Mouse (Mus musculus) cerebellum, adult 9-10 months (tissue): Measurements from ENCODE around the gene Ppp4r3b.

ENCODE experiments used
- DNase-seq: peaks from one replicate; pipeline ENCODE4 v3.0.0; 2022

The Ppp4r3b gene

GRCm38 (mm10) chr11:29172563-29173124, at the start of gene Ppp4r3b:
Gene Ppp4r3b (plus strand): TSS chr11:29172890.
- DNase-seq = peak; percentile 99

GRCm38 (mm10) chr11:29129862-29130384, 42.8 kb upstream of the Ppp4r3b start:
- no peak for DNase-seq

GRCm38 (mm10) chr11:29130385-29131355, 42.0 kb upstream of the Ppp4r3b start, which contains the start of gene Pnpt1:
Gene Pnpt1 (plus strand): TSS chr11:29130744.
- DNase-seq = peak; percentile 87

- no peak for DNase-seq
These were observed 32.0 kb upstream of the Ppp4r3b start for GRCm38 (mm10) chr11:29140671-29141070.

GRCm38 (mm10) chr11:29148901-29149300, 23.8 kb upstream of the Ppp4r3b start:
- DNase-seq = no peak

GRCm38 (mm10) chr11:29163569-29163968, 9.1 kb upstream of the Ppp4r3b start:
- DNase-seq = no peak

GRCm38 (mm10) chr11:29171959-29172391, 715 bp upstream of the Ppp4r3b start:
- peak; percentile 78 for DNase-seq

GRCm38 (mm10) chr11:29173125-29173631, 488 bp downstream of the Ppp4r3b start:
- peak; percentile 71 for DNase-seq

GRCm38 (mm10) chr11:29173706-29174436, 1.2 kb downstream of the Ppp4r3b start:
- DNase-seq = peak; percentile 14

- DNase-seq = no peak
These were observed 6.6 kb downstream of the Ppp4r3b start for GRCm38 (mm10) chr11:29179319-29179718.

- DNase-seq = peak; percentile 78
These were observed 8.0 kb downstream of the Ppp4r3b start for GRCm38 (mm10) chr11:29180657-29181056.

- DNase-seq = no peak
These were observed 9.1 kb downstream of the Ppp4r3b start for GRCm38 (mm10) chr11:29181751-29182150.

GRCm38 (mm10) chr11:29188981-29189380, 16.3 kb downstream of the Ppp4r3b start:
- DNase-seq = no peak

- no peak for DNase-seq
These were observed 31.0 kb downstream of the Ppp4r3b start for GRCm38 (mm10) chr11:29203653-29204052.

- no peak for DNase-seq
These were observed 37.1 kb downstream of the Ppp4r3b start for GRCm38 (mm10) chr11:29209774-29210173.

GRCm38 (mm10) chr11:29216196-29216595, 43.5 kb downstream of the Ppp4r3b start:
- no peak for DNase-seq

- DNase-seq = no peak
These were observed 46.4 kb downstream of the Ppp4r3b start for GRCm38 (mm10) chr11:29219055-29219454.

GRCm38 (mm10) chr11:29222310-29222709, 49.6 kb downstream of the Ppp4r3b start:
- no peak for DNase-seq

GRCm38 (mm10) chr11:29224754-29225153, 52.1 kb downstream of the Ppp4r3b start:
- no peak for DNase-seq

GRCm38 (mm10) chr11:29228957-29229356, 56.3 kb downstream of the Ppp4r3b start:
- DNase-seq = no peak

GRCm38 (mm10) chr11:29233569-29233968, 60.9 kb downstream of the Ppp4r3b start:
- no peak for DNase-seq

- no peak for DNase-seq
These were observed 64.7 kb downstream of the Ppp4r3b start for GRCm38 (mm10) chr11:29237364-29237763.

GRCm38 (mm10) chr11:29238047-29238446, 65.4 kb downstream of the Ppp4r3b start:
- no peak for DNase-seq
